Mouse (Mus musculus): ENCODE measurements around the gene Olfr530.

Gene Olfr530

GRCm38 (mm10) chr7:140376231-140376630 is at the start of gene Olfr530:
Gene Olfr530, minus strand, starts transcription at chr7:140376331.
- DNase-seq (ENCODE audit: low spot score): no peak

GRCm38 (mm10) chr7:140421539-140421938 is 45.4 kb upstream of the Olfr530 start, which contains the start of gene Olfr532:
Gene Olfr532, minus strand, starts transcription at chr7:140421639.
- DNase-seq (ENCODE audit: low spot score): no peak

- no peak for DNase-seq (ENCODE audit: low spot score)
These were observed 26.7 kb upstream of the Olfr530 start, which contains the start of gene Olfr531 for GRCm38 (mm10) chr7:140402818-140403217. Gene Olfr531, minus strand, starts transcription at chr7:140402918.

- no peak for DNase-seq (ENCODE audit: low spot score)
These were observed 780 bp upstream of the Olfr530 start for GRCm38 (mm10) chr7:140376911-140377310.

GRCm38 (mm10) chr7:140374300-140374699 is 1.8 kb downstream of the Olfr530 start:
- DNase-seq (ENCODE audit: low spot score): no peak

GRCm38 (mm10) chr7:140361571-140361970 is 14.6 kb downstream of the Olfr530 start, which contains the start of gene Olfr60:
Gene Olfr60, minus strand, starts transcription at chr7:140361671.
- no peak for DNase-seq (ENCODE audit: low spot score)

- no peak for DNase-seq (ENCODE audit: low spot score)
These were observed 42.4 kb downstream of the Olfr530 start, which contains the start of gene Olfr527 for GRCm38 (mm10) chr7:140333717-140334116. Gene Olfr527, plus strand, starts transcription at chr7:140334017.

- no peak for DNase-seq (ENCODE audit: low spot score)
These were observed 46.3 kb downstream of the Olfr530 start for GRCm38 (mm10) chr7:140329766-140330304.

Measured in embryo, embryonic 10.5 days (tissue).